Mouse (Mus musculus): ENCODE results near the gene Phlpp1.

DNA sequence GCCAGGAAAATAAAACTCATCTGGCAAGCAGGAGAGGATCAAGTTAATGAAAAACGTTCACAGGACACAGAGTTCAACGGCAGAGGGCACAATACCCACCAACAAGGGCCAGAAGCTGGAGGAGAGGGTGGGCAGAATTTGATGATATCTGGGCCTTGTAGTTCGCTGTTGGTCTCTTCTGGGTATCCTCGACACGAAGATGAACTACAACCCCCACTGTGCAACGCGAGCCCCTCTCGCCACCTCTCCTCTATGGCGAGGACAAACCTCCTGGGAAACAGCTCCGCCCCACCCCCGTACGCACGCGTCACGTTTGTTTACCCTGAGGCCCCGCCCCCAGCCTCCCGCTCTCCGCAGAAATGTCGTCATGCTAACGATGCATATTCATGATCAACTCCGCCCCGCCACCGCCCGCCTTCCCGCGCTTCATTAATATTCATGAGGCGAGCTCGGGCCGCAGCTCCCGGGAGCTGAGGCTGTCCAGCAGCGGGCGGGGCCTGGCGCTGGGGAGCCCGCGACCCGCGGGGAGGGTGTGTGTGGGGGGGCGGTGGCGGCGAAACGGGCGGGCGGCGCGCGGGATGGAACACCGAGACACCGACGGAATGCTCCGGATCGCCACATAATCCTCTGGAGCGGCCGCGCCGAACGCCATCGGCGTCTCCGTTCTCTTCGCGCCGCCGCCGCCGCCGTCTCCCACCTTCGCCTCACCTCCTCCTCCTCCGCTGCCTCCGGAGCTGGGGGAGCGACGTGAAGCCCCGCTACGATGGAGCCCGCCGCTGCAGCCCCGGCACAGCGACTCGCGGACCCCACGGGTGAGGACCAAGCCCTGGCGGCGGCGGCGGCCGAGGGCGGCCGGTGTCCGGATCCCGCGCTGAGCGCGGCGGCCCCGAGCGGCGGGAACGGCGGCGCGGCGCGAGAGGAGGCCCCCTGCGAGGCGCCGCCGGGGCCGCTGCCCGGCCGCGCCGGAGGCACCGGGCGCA, at the start of gene Phlpp1:
- TF ChIP-seq CTCF (conservative IDR thresholded peaks at IDR 0.05; ENCODE audit: low read length) (peak; percentile 34), POU5F1 (IDR thresholded peaks at IDR 0.05; ENCODE audit: borderline replicate concordance, low read length) (peak; percentile 66; the same call in 1 of the 2 replicates), NANOG (IDR thresholded peaks at IDR 0.05; ENCODE audit: borderline replicate concordance, low read length) (no peak)

Data from E14TG2a.4 (cell line).